Mouse (Mus musculus) hindbrain, embryonic 16.5 days (tissue): Measurements from ENCODE around the gene Gm11032. TPM values are rescaled to one million over a fixed set of nuclear protein-coding genes. Genes with fewer than 3 reads are reported as not detected.

ENCODE experiments used
- ATAC-seq: fragments of 200-750 bp; cut with Nextera tagmentation; 2 replicates; pipeline ENCODE4 v1.8.0; 2017; ENCODE audit warnings: moderate TSS enrichment, moderate library complexity
- H3K27ac ChIP-seq: fragments of 300-500 bp; sonication (generic); 2 replicates; pipeline ENCODE4 v1.5.1; 2014; ENCODE audit warnings: low read depth, mild to moderate bottlenecking, control low read depth, low read length, moderate library complexity
- H3K27me3 ChIP-seq: fragments of 300-500 bp; sonication (generic); replicated peaks from 2 replicates; pipeline ENCODE4 v1.6.1; 2014; ENCODE audit warnings: low read length; ENCODE audit not compliant: control insufficient read depth, insufficient read depth
- H3K36me3 ChIP-seq: fragments of 300-500 bp; sonication (generic); 2 replicates; pipeline ENCODE4 v1.6.1; 2014; ENCODE audit warnings: mild to moderate bottlenecking, low read length, moderate library complexity, mixed read lengths; ENCODE audit not compliant: control insufficient read depth, insufficient read depth
- H3K4me1 ChIP-seq: fragments of 300-500 bp; sonication (generic); 2 replicates; pipeline ENCODE4 v1.6.1; 2014; ENCODE audit warnings: low read depth, low read length; ENCODE audit not compliant: control insufficient read depth, insufficient read depth
- H3K4me2 ChIP-seq: fragments of 300-500 bp; sonication (generic); 2 replicates; pipeline ENCODE4 v1.6.1; 2014; ENCODE audit warnings: mild to moderate bottlenecking, low read length, control low read depth, moderate library complexity
- H3K4me3 ChIP-seq: fragments of 300-500 bp; sonication (generic); 2 replicates; pipeline ENCODE4 v1.5.1; 2014; ENCODE audit warnings: mild to moderate bottlenecking, low read length, control low read depth, moderate library complexity
- H3K9ac ChIP-seq: fragments of 300-500 bp; sonication (generic); 2 replicates; pipeline ENCODE4 v1.6.1; 2014; ENCODE audit warnings: low read depth, mild to moderate bottlenecking, control low read depth, low read length, moderate library complexity
- H3K9me3 ChIP-seq: fragments of 300-500 bp; sonication (generic); 2 replicates; pipeline ENCODE4 v1.6.1; 2014; ENCODE audit warnings: mild to moderate bottlenecking, low read length, moderate library complexity; ENCODE audit not compliant: control insufficient read depth
- WGBS: fragments of 180-500 bp; shearing (Covaris S2); extraction: QIAGEN DNeasy Blood & Tissue Kit; methylation state at CpG from one replicate; pipeline ENCODE4 v1.1.7; 2014; 5-methylcytosine and 5-hydroxymethylcytosine counted together
- polyA plus RNA-seq: library from polyadenylated mRNA; unstranded; fragments of >200 nt; fragmentation: Nextera tagmentation; extraction: Ambion mirVana; gene quantifications from 2 replicates; pipeline ENCODE4 v1.2.1, GENCODE M21; 2015

Gm11032 gene
- polyA plus RNA-seq, 1 experiment from 2014 or later: not detected

GRCm38 (mm10) chr11:4661871-4662495, 42.1 kb downstream of the Gm11032 start:
- Histone ChIP-seq H3K27ac (0 out of 2 replicates have a peak overlapping the region, but pooled peaks have one; percentile 6), H3K4me1 (no peaks in the 10 kb centered on the region), H3K27me3 (no peaks in the 10 kb centered on the region), H3K9ac (no peak overlapping the region), H3K4me3 (no peak overlapping the region), H3K4me2 (no peak overlapping the region), H3K36me3 (peaks cover 5% of the 10 kb centered on the region), H3K9me3 (no peaks in the 10 kb centered on the region)
- ATAC-seq: peak; percentile 76
- 65% methylated on average over 10 of the region's 10 CpGs for WGBS

- Histone ChIP-seq H3K4me3 (no peak overlapping the region), H3K27me3 (no peaks in the 10 kb centered on the region), H3K4me2 (no peak overlapping the region), H3K36me3 (peaks cover 5% of the 10 kb centered on the region), H3K27ac (0 out of 2 replicates have a peak overlapping the region, but pooled peaks have one; percentile 6), H3K4me1 (no peaks in the 10 kb centered on the region), H3K9ac (no peak overlapping the region), H3K9me3 (no peaks in the 10 kb centered on the region)
- no peak for ATAC-seq
- WGBS: 89% methylated on average over 11 of the region's 11 CpGs
These were observed 42.6 kb downstream of the Gm11032 start for GRCm38 (mm10) chr11:4662496-4662878.

Other genes with a start within 250 kb of the Gm11032 start
- gene Hormad2, start 179.0 kb upstream of the Gm11032 start, polyA plus RNA-seq: 0.48 TPM in 1 of 2 replicates, not detected in the other
- 28.7 and 33.5 TPM in 2 replicates for gene Mtmr3, start 25.2 kb upstream of the Gm11032 start, polyA plus RNA-seq
- 18.4 and 20.6 TPM in 2 replicates for gene Ascc2, start 17.7 kb downstream of the Gm11032 start, polyA plus RNA-seq
- gene Uqcr10, start 84.3 kb downstream of the Gm11032 start, polyA plus RNA-seq: 662 and 774 TPM in 2 replicates
- 63.5 and 64.1 TPM in 2 replicates for gene Zmat5, start 84.6 kb downstream of the Gm11032 start, polyA plus RNA-seq
- gene Cabp7, start 126.7 kb downstream of the Gm11032 start, polyA plus RNA-seq: 1.5 and 2.0 TPM in 2 replicates
- gene Nf2, start 229.5 kb downstream of the Gm11032 start, polyA plus RNA-seq: 68.1 and 74.8 TPM in 2 replicates